Mouse (Mus musculus): ENCODE measurements at regions not wholly inside any gene's neighbourhood (a gene's known extent, or its start where the extent isn't known, plus 50 kb on each side); places are given as distances from the start of the nearest gene placed in this dataset.

DNA sequence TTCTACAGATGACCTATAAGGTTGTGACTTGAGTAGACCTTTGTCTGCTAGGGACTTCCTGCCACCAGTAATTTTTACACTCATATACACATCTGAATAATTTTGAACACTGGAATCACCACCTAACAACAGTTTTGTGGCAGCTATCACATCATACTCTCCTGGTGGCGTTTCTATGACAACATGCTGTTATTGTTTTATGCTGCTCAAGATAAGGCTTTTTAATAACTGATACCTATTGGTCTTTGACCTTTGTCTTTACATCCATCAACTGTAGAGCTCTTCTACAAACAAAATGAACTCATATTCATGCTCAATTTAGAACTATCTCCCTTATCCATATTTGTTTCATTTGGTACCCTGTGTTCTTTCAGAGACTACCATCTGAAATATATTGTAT lies 556.0 kb downstream of the Nyap2 start:
- no peak for TF ChIP-seq EP300 (IDR thresholded peaks at IDR 0.05; ENCODE audit: low read depth)
- TF ChIP-seq CTCF (IDR thresholded peaks at IDR 0.05; ENCODE audit: low read depth), result no peak
